In genomic region chr19:58454261-58455060, GRCm38 (mm10) we compare ENCODE assay signal across 8 mouse cellular contexts. TPM values are rescaled to one million over a fixed set of nuclear protein-coding genes. Genes with fewer than 3 reads are reported as not detected.
DNase-seq lines count a peak whose midpoint lies in the region; ATAC-seq and TF ChIP-seq lines count a peak whose summit lies in the region.

No protein-coding gene starts in this region.

- H3K4me3 ChIP-seq in embryonic facial prominence, embryonic 14.5 days (ENCODE audit: low read depth, low read length) = peak overlapping the region; percentile 48
- H3K4me3 ChIP-seq in heart, embryonic 10.5 days = peak overlapping the region; percentile 68
- peak overlapping the region; percentile 69 for H3K4me3 ChIP-seq in kidney, embryonic 16.5 days (ENCODE audit: low read length)
- H3K4me3 ChIP-seq in limb, embryonic 14.5 days (replicated peaks; ENCODE audit: low read length) = peak overlapping the region; percentile 53
- H3K4me3 ChIP-seq in midbrain, embryonic 14.5 days (replicated peaks; ENCODE audit: low read depth, low read length) = peak overlapping the region; percentile 51
- H3K4me3 ChIP-seq in stomach, embryonic 16.5 days (replicated peaks; ENCODE audit: low read length) = peak overlapping the region; percentile 63

- peak; percentile 12; the same call in 1 of the 2 replicates for ATAC-seq in embryonic facial prominence, embryonic 14.5 days (ENCODE audit: low read depth)
- peak; percentile 44 for ATAC-seq in kidney, embryonic 16.5 days (ENCODE audit: low FRiP score, low TSS enrichment)
- peak; percentile 31 for ATAC-seq in limb, embryonic 14.5 days (ENCODE audit: low FRiP score, low read depth)
- ATAC-seq in midbrain, embryonic 14.5 days (ENCODE audit: low FRiP score, low TSS enrichment) = peak; percentile 9; the same call in 1 of the 2 replicates
- ATAC-seq in stomach, embryonic 16.5 days (ENCODE audit: insufficient read depth, low FRiP score) = peak; percentile 54; the same call in 1 of the 2 replicates

- H3K9ac ChIP-seq in embryonic facial prominence, embryonic 14.5 days (ENCODE audit: low read depth, low read length) = peak overlapping the region; percentile 63
- H3K9ac ChIP-seq in kidney, embryonic 16.5 days (replicated peaks; ENCODE audit: low read length) = peak overlapping the region; percentile 75
- H3K9ac ChIP-seq in limb, embryonic 14.5 days (ENCODE audit: low read depth, low read length, severe bottlenecking) = peak overlapping the region; percentile 51
- H3K9ac ChIP-seq in midbrain, embryonic 14.5 days (replicated peaks; ENCODE audit: low read length) = peak overlapping the region; percentile 59; the same call in 1 of the 2 replicates
- H3K9ac ChIP-seq in stomach, embryonic 16.5 days (ENCODE audit: low read length) = peak overlapping the region; percentile 69

- peak overlapping the region; percentile 91 for H3K4me2 ChIP-seq in embryonic facial prominence, embryonic 14.5 days (ENCODE audit: low read depth, low read length)
- H3K4me2 ChIP-seq in kidney, embryonic 16.5 days (replicated peaks; ENCODE audit: low read depth, low read length) = peak overlapping the region; percentile 99
- peak overlapping the region; percentile 98 for H3K4me2 ChIP-seq in limb, embryonic 14.5 days (replicated peaks; ENCODE audit: low read depth, low read length, severe bottlenecking)
- peak overlapping the region; percentile 96 for H3K4me2 ChIP-seq in midbrain, embryonic 14.5 days (ENCODE audit: low read length)
- peak overlapping the region; percentile 98 for H3K4me2 ChIP-seq in stomach, embryonic 16.5 days (ENCODE audit: low read depth, low read length)

- TF ChIP-seq POLR2A in limb, embryonic 14.5 days (IDR thresholded peaks at IDR 0.05; ENCODE audit: borderline replicate concordance, extremely low read depth, insufficient read depth, insufficient read length) = no peak

- under 1% methylated on average over 52 of the region's 61 CpGs for WGBS in embryonic facial prominence, embryonic 14.5 days
- WGBS in heart, embryonic 10.5 days = under 1% methylated on average over 60 of the region's 61 CpGs
- WGBS in kidney, embryonic 16.5 days = under 1% methylated on average over 60 of the region's 61 CpGs
- under 1% methylated on average over 56 of the region's 61 CpGs for WGBS in limb, embryonic 14.5 days
- under 1% methylated on average over 61 of the region's 61 CpGs for WGBS in midbrain, embryonic 14.5 days
- under 1% methylated on average over 61 of the region's 61 CpGs for WGBS in stomach, embryonic 16.5 days

- no peaks in the 10 kb centered on the region for H3K9me3 ChIP-seq in embryonic facial prominence, embryonic 14.5 days (ENCODE audit: control insufficient read depth, low read length)
- H3K9me3 ChIP-seq in heart, embryonic 10.5 days = no peaks in the 10 kb centered on the region
- no peaks in the 10 kb centered on the region for H3K9me3 ChIP-seq in kidney, embryonic 16.5 days (ENCODE audit: low read length)
- H3K9me3 ChIP-seq in limb, embryonic 14.5 days (ENCODE audit: control insufficient read depth, low read length) = no peaks in the 10 kb centered on the region
- H3K9me3 ChIP-seq in midbrain, embryonic 14.5 days (ENCODE audit: control insufficient read depth, low read length) = no peaks in the 10 kb centered on the region
- no peaks in the 10 kb centered on the region for H3K9me3 ChIP-seq in stomach, embryonic 16.5 days (replicated peaks; ENCODE audit: control insufficient read depth, low read length)

- peak overlapping the region; percentile 16; the same call in 1 of the 2 replicates for H3K27ac ChIP-seq in embryonic facial prominence, embryonic 14.5 days (replicated peaks; ENCODE audit: low read depth, low read length)
- peak overlapping the region; percentile 57; the same call in 1 of the 2 replicates for H3K27ac ChIP-seq in heart, embryonic 10.5 days
- peak overlapping the region; percentile 75 for H3K27ac ChIP-seq in kidney, embryonic 16.5 days (ENCODE audit: low read length)
- H3K27ac ChIP-seq in limb, embryonic 14.5 days (replicated peaks; ENCODE audit: low read depth, low read length) = peak overlapping the region; percentile 23; the same call in 1 of the 2 replicates
- H3K27ac ChIP-seq in midbrain, embryonic 14.5 days (replicated peaks; ENCODE audit: low read depth, low read length) = peak overlapping the region; percentile 81
- H3K27ac ChIP-seq in stomach, embryonic 16.5 days (ENCODE audit: low read length) = peak overlapping the region; percentile 47

- peak; percentile 15 to 24 for DNase-seq in cerebellum, postnatal 36 days
- DNase-seq in cerebellum, adult 11 months = no peak
- DNase-seq in embryonic facial prominence, embryonic 14.5 days (ENCODE audit: low spot score) = peak; percentile 55
- DNase-seq in heart, embryonic 10.5 days (ENCODE audit: low spot score) = peak; percentile 85
- DNase-seq in limb, embryonic 14.5 days (ENCODE audit: low spot score) = peak; percentile 49
- peak; percentile 76 for DNase-seq in midbrain, embryonic 14.5 days

- H3K36me3 ChIP-seq in embryonic facial prominence, embryonic 14.5 days (ENCODE audit: control insufficient read depth, insufficient read depth, low read length) = no peaks in the 10 kb centered on the region
- no peaks in the 10 kb centered on the region for H3K36me3 ChIP-seq in heart, embryonic 10.5 days
- no peaks in the 10 kb centered on the region for H3K36me3 ChIP-seq in kidney, embryonic 16.5 days (ENCODE audit: insufficient read depth, low read length)
- no peaks in the 10 kb centered on the region for H3K36me3 ChIP-seq in limb, embryonic 14.5 days (ENCODE audit: control insufficient read depth, insufficient read depth, low read length)
- H3K36me3 ChIP-seq in midbrain, embryonic 14.5 days (ENCODE audit: control insufficient read depth, insufficient read depth, low read length) = no peaks in the 10 kb centered on the region
- no peaks in the 10 kb centered on the region for H3K36me3 ChIP-seq in stomach, embryonic 16.5 days (ENCODE audit: control insufficient read depth, insufficient read depth, low read length)

- H3K27me3 ChIP-seq in embryonic facial prominence, embryonic 14.5 days (replicated peaks; ENCODE audit: control insufficient read depth, insufficient read depth, low read length) = peaks cover 65% of the 10 kb centered on the region
- peaks cover 86% of the 10 kb centered on the region for H3K27me3 ChIP-seq in heart, embryonic 10.5 days (ENCODE audit: insufficient read depth, poor library complexity, severe bottlenecking)
- peaks cover 8% of the 10 kb centered on the region; the same call in 1 of the 2 replicates for H3K27me3 ChIP-seq in kidney, embryonic 16.5 days (ENCODE audit: insufficient read depth, low read length)
- H3K27me3 ChIP-seq in limb, embryonic 14.5 days (ENCODE audit: control insufficient read depth, insufficient read depth, low read length) = peaks cover 46% of the 10 kb centered on the region
- H3K27me3 ChIP-seq in midbrain, embryonic 14.5 days (ENCODE audit: control insufficient read depth, insufficient read depth, low read length) = no peaks in the 10 kb centered on the region
- peaks cover 17% of the 10 kb centered on the region; the same call in 1 of the 2 replicates for H3K27me3 ChIP-seq in stomach, embryonic 16.5 days (ENCODE audit: control insufficient read depth, insufficient read depth, low read length)

- peaks cover 48% of the 10 kb centered on the region for H3K4me1 ChIP-seq in embryonic facial prominence, embryonic 14.5 days (ENCODE audit: control insufficient read depth, insufficient read depth, low read length)
- peaks cover 44% of the 10 kb centered on the region for H3K4me1 ChIP-seq in heart, embryonic 10.5 days
- peaks cover 52% of the 10 kb centered on the region for H3K4me1 ChIP-seq in kidney, embryonic 16.5 days (ENCODE audit: insufficient read depth, low read length)
- H3K4me1 ChIP-seq in limb, embryonic 14.5 days (ENCODE audit: control insufficient read depth, insufficient read depth, low read length) = peaks cover 44% of the 10 kb centered on the region
- peaks cover 48% of the 10 kb centered on the region for H3K4me1 ChIP-seq in midbrain, embryonic 14.5 days (ENCODE audit: control insufficient read depth, insufficient read depth, low read length)
- H3K4me1 ChIP-seq in stomach, embryonic 16.5 days (ENCODE audit: control insufficient read depth, insufficient read depth, low read length) = peaks cover 25% of the 10 kb centered on the region

RNA-seq across cellular contexts. Expression of gene Gfra1, which starts 1.2 kb away (rescaled TPM):
- polyA plus RNA-seq in embryonic facial prominence, embryonic 14.5 days (2014; fragmentation: Nextera tagmentation; extraction: Ambion mirVana) = 22.5 and 25.0 TPM in 2 replicates
- 2.1 and 6.0 TPM in 2 replicates for polyA plus RNA-seq in heart, embryonic 10.5 days (2016; fragmentation: Nextera tagmentation; extraction: Ambion mirVana)
- polyA plus RNA-seq in kidney, embryonic 16.5 days (2015; fragmentation: Nextera tagmentation; extraction: Ambion mirVana) = 66.9 and 75.0 TPM in 2 replicates
- polyA plus RNA-seq in limb, embryonic 14.5 days (2012; rRNA removed) = 19.5 and 20.3 TPM in 2 replicates
- 18.5 and 19.9 TPM in 2 replicates for polyA plus RNA-seq in limb, embryonic 14.5 days (2014; fragmentation: Nextera tagmentation; extraction: Ambion mirVana)
- 34.7 and 40.5 TPM in 2 replicates for polyA plus RNA-seq in midbrain, embryonic 14.5 days (2014; fragmentation: Nextera tagmentation; extraction: Ambion mirVana)
- 26.2 and 31.1 TPM in 2 replicates for polyA plus RNA-seq in stomach, embryonic 16.5 days (2015; fragmentation: Nextera tagmentation; extraction: Ambion mirVana)

RNA-seq across cellular contexts. Expression of gene Ccdc172, which starts 57.3 kb away (rescaled TPM):
- polyA plus RNA-seq in embryonic facial prominence, embryonic 14.5 days (2014; fragmentation: Nextera tagmentation; extraction: Ambion mirVana) = not detected in 2 replicates
- polyA plus RNA-seq in heart, embryonic 10.5 days (2016; fragmentation: Nextera tagmentation; extraction: Ambion mirVana) = not detected in 2 replicates
- not detected in 2 replicates for polyA plus RNA-seq in kidney, embryonic 16.5 days (2015; fragmentation: Nextera tagmentation; extraction: Ambion mirVana)
- not detected in 2 replicates for polyA plus RNA-seq in limb, embryonic 14.5 days (2012; rRNA removed)
- polyA plus RNA-seq in limb, embryonic 14.5 days (2014; fragmentation: Nextera tagmentation; extraction: Ambion mirVana) = not detected in 2 replicates
- polyA plus RNA-seq in midbrain, embryonic 14.5 days (2014; fragmentation: Nextera tagmentation; extraction: Ambion mirVana) = not detected in 2 replicates
- polyA plus RNA-seq in stomach, embryonic 16.5 days (2015; fragmentation: Nextera tagmentation; extraction: Ambion mirVana) = not detected in 2 replicates

Comparison
In these comparisons a context has a peak if more than half of its experiments do, and no peak if none do; other contexts are left out.
1. H3K27ac ChIP-seq: peak in every context shown above with its lines; median percentile 81 in midbrain, embryonic 14.5 days; 75 in kidney, embryonic 16.5 days; 57 in heart, embryonic 10.5 days; 47 in stomach, embryonic 16.5 days; 23 in limb, embryonic 14.5 days; 16 in embryonic facial prominence, embryonic 14.5 days.